Comparison of ENCODE assay signal across 7 mouse cellular contexts in genomic region chr10:128548051-128548791, GRCm38 (mm10). TPM values are rescaled to one million over a fixed set of nuclear protein-coding genes. Genes with fewer than 3 reads are reported as not detected.
DNase-seq lines count a peak whose midpoint lies in the region; ATAC-seq lines count a peak whose summit lies in the region.
"Not testable (repeated sequence)": the region's sequence is repeated elsewhere in the genome, so short reads cannot be mapped to it uniquely, and the experiment has no call there.

No protein-coding gene starts in this region.

- H3K9ac ChIP-seq in heart, embryonic 16.5 days (ENCODE audit: low read length): peak overlapping the region; percentile 95
- H3K9ac ChIP-seq in kidney, embryonic 15.5 days: peak overlapping the region; percentile 81
- peak overlapping the region; percentile 92 for H3K9ac ChIP-seq in liver, embryonic 12.5 days
- H3K9ac ChIP-seq in midbrain, embryonic 12.5 days (replicated peaks): peak overlapping the region; percentile 81

- WGBS in forebrain, embryonic 10.5 days: under 1% methylated on average over 30 of the region's 30 CpGs
- 1% methylated on average over 21 of the region's 30 CpGs for WGBS in heart, embryonic 16.5 days
- under 1% methylated on average over 30 of the region's 30 CpGs for WGBS in kidney, embryonic 15.5 days
- under 1% methylated on average over 30 of the region's 30 CpGs for WGBS in liver, embryonic 12.5 days (ENCODE audit: insufficient replicate concordance)
- WGBS in midbrain, embryonic 12.5 days: 3% methylated on average over 30 of the region's 30 CpGs

- not testable (repeated sequence) for H3K27me3 ChIP-seq in forebrain, embryonic 10.5 days (ENCODE audit: poor library complexity, severe bottlenecking); heart, embryonic 16.5 days (ENCODE audit: control insufficient read depth, insufficient read depth, low read length); kidney, embryonic 15.5 days; liver, embryonic 12.5 days (replicated peaks); midbrain, embryonic 12.5 days

- H3K4me2 ChIP-seq in heart, embryonic 16.5 days (ENCODE audit: low read depth, low read length): peak overlapping the region; percentile 89
- peak overlapping the region; percentile 84 for H3K4me2 ChIP-seq in kidney, embryonic 15.5 days
- H3K4me2 ChIP-seq in liver, embryonic 12.5 days: peak overlapping the region; percentile 93
- H3K4me2 ChIP-seq in midbrain, embryonic 12.5 days (replicated peaks): peak overlapping the region; percentile 76

- ATAC-seq in heart, embryonic 16.5 days (replicated peaks; ENCODE audit: extremely low read depth, insufficient read depth, low FRiP score); kidney, embryonic 15.5 days (replicated peaks; ENCODE audit: low FRiP score); liver, embryonic 12.5 days: not testable (repeated sequence)
- peak; percentile 2; the same call in 1 of the 2 replicates for ATAC-seq in midbrain, embryonic 12.5 days (ENCODE audit: low FRiP score, low read depth)

- DNase-seq in cerebellum, adult 11 months: peak; percentile 34
- not testable (repeated sequence) for DNase-seq in forebrain, embryonic 10.5 days (ENCODE audit: extremely low spot score, low spot score)
- DNase-seq in spleen, adult 18-20 months: peak; percentile 22 to 49

- H3K36me3 ChIP-seq in forebrain, embryonic 10.5 days (replicated peaks): peaks cover 36% of the 10 kb centered on the region
- H3K36me3 ChIP-seq in heart, embryonic 16.5 days (ENCODE audit: control insufficient read depth, insufficient read depth): peaks cover 24% of the 10 kb centered on the region
- H3K36me3 ChIP-seq in kidney, embryonic 15.5 days: peaks cover 27% of the 10 kb centered on the region
- peaks cover 32% of the 10 kb centered on the region for H3K36me3 ChIP-seq in liver, embryonic 12.5 days
- peaks cover 23% of the 10 kb centered on the region for H3K36me3 ChIP-seq in midbrain, embryonic 12.5 days

- H3K27ac ChIP-seq in forebrain, embryonic 10.5 days: peak overlapping the region; percentile 96
- H3K27ac ChIP-seq in heart, embryonic 16.5 days (ENCODE audit: low read length): peak overlapping the region; percentile 97
- peak overlapping the region; percentile 95 for H3K27ac ChIP-seq in kidney, embryonic 15.5 days
- H3K27ac ChIP-seq in liver, embryonic 12.5 days: peak overlapping the region; percentile 94
- H3K27ac ChIP-seq in midbrain, embryonic 12.5 days (replicated peaks): peak overlapping the region; percentile 96

- peak overlapping the region; percentile 71 for H3K4me3 ChIP-seq in forebrain, embryonic 10.5 days
- peak overlapping the region; percentile 91 for H3K4me3 ChIP-seq in heart, embryonic 16.5 days (ENCODE audit: low read length)
- H3K4me3 ChIP-seq in kidney, embryonic 15.5 days (replicated peaks): peak overlapping the region; percentile 75
- H3K4me3 ChIP-seq in liver, embryonic 12.5 days: peak overlapping the region; percentile 84
- peak overlapping the region; percentile 61 for H3K4me3 ChIP-seq in midbrain, embryonic 12.5 days

- H3K9me3 ChIP-seq in forebrain, embryonic 10.5 days; heart, embryonic 16.5 days (replicated peaks; ENCODE audit: control insufficient read depth, low read length); kidney, embryonic 15.5 days (replicated peaks); liver, embryonic 12.5 days (replicated peaks); midbrain, embryonic 12.5 days: not testable (repeated sequence)

- H3K4me1 ChIP-seq in forebrain, embryonic 10.5 days: peaks cover 38% of the 10 kb centered on the region
- H3K4me1 ChIP-seq in heart, embryonic 16.5 days (ENCODE audit: control insufficient read depth, insufficient read depth, low read length): peaks cover 11% of the 10 kb centered on the region
- H3K4me1 ChIP-seq in kidney, embryonic 15.5 days: peaks cover 21% of the 10 kb centered on the region
- peaks cover 27% of the 10 kb centered on the region for H3K4me1 ChIP-seq in liver, embryonic 12.5 days
- peaks cover 18% of the 10 kb centered on the region for H3K4me1 ChIP-seq in midbrain, embryonic 12.5 days

RNA-seq across cellular contexts. Expression of gene Zc3h10, which starts 0.6 kb away (rescaled TPM):
- polyA plus RNA-seq in forebrain, embryonic 10.5 days (2016; fragmentation: Nextera tagmentation; extraction: Ambion mirVana): 11.8 and 14.0 TPM in 2 replicates
- 8.4 and 9.5 TPM in 2 replicates for polyA plus RNA-seq in heart, embryonic 16.5 days (2015; fragmentation: Nextera tagmentation; extraction: Ambion mirVana)
- polyA plus RNA-seq in kidney, embryonic 15.5 days (2015; fragmentation: Nextera tagmentation; extraction: Ambion mirVana): 16.2 and 17.7 TPM in 2 replicates
- 7.7 and 8.1 TPM in 2 replicates for polyA plus RNA-seq in liver, embryonic 12.5 days (2016; fragmentation: Nextera tagmentation; extraction: Ambion mirVana)
- polyA plus RNA-seq in midbrain, embryonic 12.5 days (2016; fragmentation: Nextera tagmentation; extraction: Ambion mirVana): 20.1 and 22.5 TPM in 2 replicates

RNA-seq across cellular contexts. Expression of gene Rpl41, which starts 0.9 kb away (rescaled TPM):
- polyA plus RNA-seq in forebrain, embryonic 10.5 days (2016; fragmentation: Nextera tagmentation; extraction: Ambion mirVana): 3,608 and 3,665 TPM in 2 replicates
- 1,776 and 2,205 TPM in 2 replicates for polyA plus RNA-seq in heart, embryonic 16.5 days (2015; fragmentation: Nextera tagmentation; extraction: Ambion mirVana)
- 4,214 and 4,446 TPM in 2 replicates for polyA plus RNA-seq in kidney, embryonic 15.5 days (2015; fragmentation: Nextera tagmentation; extraction: Ambion mirVana)
- polyA plus RNA-seq in liver, embryonic 12.5 days (2016; fragmentation: Nextera tagmentation; extraction: Ambion mirVana): 2,924 and 3,037 TPM in 2 replicates
- polyA plus RNA-seq in midbrain, embryonic 12.5 days (2016; fragmentation: Nextera tagmentation; extraction: Ambion mirVana): 2,391 and 2,602 TPM in 2 replicates

RNA-seq across cellular contexts. Expression of gene Pa2g4, which starts 17.6 kb away (rescaled TPM):
- 298 and 302 TPM in 2 replicates for polyA plus RNA-seq in forebrain, embryonic 10.5 days (2016; fragmentation: Nextera tagmentation; extraction: Ambion mirVana)
- 125 and 150 TPM in 2 replicates for polyA plus RNA-seq in heart, embryonic 16.5 days (2015; fragmentation: Nextera tagmentation; extraction: Ambion mirVana)
- 205 and 207 TPM in 2 replicates for polyA plus RNA-seq in kidney, embryonic 15.5 days (2015; fragmentation: Nextera tagmentation; extraction: Ambion mirVana)
- 233 and 242 TPM in 2 replicates for polyA plus RNA-seq in liver, embryonic 12.5 days (2016; fragmentation: Nextera tagmentation; extraction: Ambion mirVana)
- polyA plus RNA-seq in midbrain, embryonic 12.5 days (2016; fragmentation: Nextera tagmentation; extraction: Ambion mirVana): 164 and 170 TPM in 2 replicates

RNA-seq across cellular contexts. Expression of gene Esyt1, which starts 22.6 kb away (rescaled TPM):
- 8.6 and 10.3 TPM in 2 replicates for polyA plus RNA-seq in forebrain, embryonic 10.5 days (2016; fragmentation: Nextera tagmentation; extraction: Ambion mirVana)
- polyA plus RNA-seq in heart, embryonic 16.5 days (2015; fragmentation: Nextera tagmentation; extraction: Ambion mirVana): 22.5 and 25.7 TPM in 2 replicates
- 19.4 and 22.8 TPM in 2 replicates for polyA plus RNA-seq in kidney, embryonic 15.5 days (2015; fragmentation: Nextera tagmentation; extraction: Ambion mirVana)
- 15.0 and 16.0 TPM in 2 replicates for polyA plus RNA-seq in liver, embryonic 12.5 days (2016; fragmentation: Nextera tagmentation; extraction: Ambion mirVana)
- polyA plus RNA-seq in midbrain, embryonic 12.5 days (2016; fragmentation: Nextera tagmentation; extraction: Ambion mirVana): 25.6 and 26.6 TPM in 2 replicates

RNA-seq across cellular contexts. Expression of gene Erbb3, which starts 41.2 kb away (rescaled TPM):
- polyA plus RNA-seq in forebrain, embryonic 10.5 days (2016; fragmentation: Nextera tagmentation; extraction: Ambion mirVana): 3.0 and 3.1 TPM in 2 replicates
- 3.9 and 5.4 TPM in 2 replicates for polyA plus RNA-seq in heart, embryonic 16.5 days (2015; fragmentation: Nextera tagmentation; extraction: Ambion mirVana)
- 9.7 and 10.7 TPM in 2 replicates for polyA plus RNA-seq in kidney, embryonic 15.5 days (2015; fragmentation: Nextera tagmentation; extraction: Ambion mirVana)
- polyA plus RNA-seq in liver, embryonic 12.5 days (2016; fragmentation: Nextera tagmentation; extraction: Ambion mirVana): 1.8 TPM in 2 replicates
- polyA plus RNA-seq in midbrain, embryonic 12.5 days (2016; fragmentation: Nextera tagmentation; extraction: Ambion mirVana): 0.76 and 0.94 TPM in 2 replicates
